Mouse (Mus musculus) thymus, adult 2 months (tissue): ENCODE measurements around the gene Get4.

Experiments used
- CTCF ChIP-seq: fragments of 200-500 bp; IDR thresholded peaks from 2 replicates; pipeline ENCODE4 v1.5.1; 2012; ENCODE audit warnings: mild to moderate bottlenecking, control low read depth, low read length, moderate library complexity, borderline replicate concordance; ENCODE audit not compliant: control insufficient read depth, poor library complexity, insufficient read depth; ENCODE audit errors: extremely low read depth
- POLR2A ChIP-seq: fragments of 200-500 bp; IDR thresholded peaks from 2 replicates; pipeline ENCODE4 v1.6.1; 2012; ENCODE audit warnings: mild to moderate bottlenecking, low read length, control low read depth, moderate library complexity; ENCODE audit not compliant: control insufficient read depth, poor library complexity, insufficient read depth; ENCODE audit errors: extremely low read depth

DNA sequence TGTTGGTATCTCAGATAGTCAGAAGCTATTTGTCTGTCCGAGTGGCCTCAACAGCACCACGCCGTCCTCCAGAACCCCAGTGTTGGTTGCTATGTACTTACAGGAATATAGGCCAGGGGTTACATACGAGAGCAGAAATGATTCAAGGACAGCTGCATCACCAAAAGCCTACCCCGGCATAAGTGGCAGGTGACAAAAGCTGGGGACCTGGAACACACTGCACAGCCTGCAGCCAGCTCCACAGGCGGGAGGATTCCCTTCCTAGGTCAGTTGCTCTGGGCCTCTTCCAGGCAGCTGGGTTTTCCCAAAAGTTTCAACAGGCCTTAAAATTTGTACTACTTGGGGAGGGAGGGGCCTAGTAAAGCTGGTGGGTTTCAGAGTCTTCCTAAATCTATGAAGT is 3.7 kb downstream of the Get4 start:
- TF ChIP-seq POLR2A (no peak), CTCF (no peak)
